Mouse (Mus musculus) embryonic facial prominence, embryonic 14.5 days (tissue): ENCODE data around the gene Eri3. TPM values are rescaled to one million over a fixed set of nuclear protein-coding genes. Genes with fewer than 3 reads are reported as not detected.
A peak's percentile ranks its signal among the peaks of the same experiment; 100 is the strongest.

Source experiments
- ATAC-seq: fragments of 200-750 bp; cut with Nextera tagmentation; 2 replicates; pipeline ENCODE4 v1.8.0; 2017; ENCODE audit warnings: low read depth, moderate number of reproducible peaks, moderate TSS enrichment
- DNase-seq: peaks from one replicate; pipeline ENCODE4 v3.0.0-alpha.2; 2015; ENCODE audit warnings: low spot score
- H3K27ac ChIP-seq: fragments of 300-500 bp; sonication (generic); replicated peaks from 2 replicates; pipeline ENCODE4 v1.5.1; 2014; ENCODE audit warnings: low read depth, mild to moderate bottlenecking, low read length, moderate library complexity
- H3K27me3 ChIP-seq: fragments of 300-500 bp; sonication (generic); replicated peaks from 2 replicates; pipeline ENCODE4 v1.6.1; 2014; ENCODE audit warnings: low read length; ENCODE audit not compliant: control insufficient read depth, insufficient read depth
- H3K36me3 ChIP-seq: fragments of 300-500 bp; sonication (generic); 2 replicates; pipeline ENCODE4 v1.6.1; 2014; ENCODE audit warnings: low read length, mixed read lengths; ENCODE audit not compliant: control insufficient read depth, insufficient read depth
- H3K4me1 ChIP-seq: fragments of 300-500 bp; sonication (generic); 2 replicates; pipeline ENCODE4 v1.6.1; 2014; ENCODE audit warnings: antibody characterized with exemption, low read length; ENCODE audit not compliant: control insufficient read depth, insufficient read depth
- H3K4me2 ChIP-seq: fragments of 300-500 bp; sonication (generic); 2 replicates; pipeline ENCODE4 v1.6.1; 2014; ENCODE audit warnings: low read depth, mild to moderate bottlenecking, low read length, moderate library complexity, mixed read lengths
- H3K4me3 ChIP-seq: fragments of 300-500 bp; sonication (generic); 2 replicates; pipeline ENCODE4 v1.5.1; 2014; ENCODE audit warnings: low read depth, mild to moderate bottlenecking, low read length
- H3K9ac ChIP-seq: fragments of 300-500 bp; sonication (generic); 2 replicates; pipeline ENCODE4 v1.6.1; 2014; ENCODE audit warnings: low read depth, mild to moderate bottlenecking, low read length, moderate library complexity, mixed read lengths
- H3K9me3 ChIP-seq: fragments of 300-500 bp; sonication (generic); 2 replicates; pipeline ENCODE4 v1.6.1; 2016; ENCODE audit warnings: low read length; ENCODE audit not compliant: control insufficient read depth
- WGBS: fragments of 180-500 bp; shearing (Covaris S2); extraction: QIAGEN DNeasy Blood & Tissue Kit; methylation state at CpG from one replicate; pipeline ENCODE4 v1.1.7; 2014; 5-methylcytosine and 5-hydroxymethylcytosine counted together
- polyA plus RNA-seq: library from polyadenylated mRNA; unstranded; fragments of >200 nt; fragmentation: Nextera tagmentation; extraction: Ambion mirVana; gene quantifications from 2 replicates; pipeline ENCODE4 v1.2.1, GENCODE M21; 2014

The Eri3 gene
- polyA plus RNA-seq, 1 experiment from 2014 or later = 154 TPM

- WGBS = 35% methylated on average over 5 of the region's 5 CpGs
- Histone ChIP-seq H3K4me3 (no peak overlapping the region), H3K4me1 (peaks cover 15% of the 10 kb centered on the region), H3K27me3 (no peaks in the 10 kb centered on the region), H3K4me2 (no peak overlapping the region), H3K36me3 (peaks cover 3% of the 10 kb centered on the region; the same call in 1 of the 2 replicates), H3K27ac (no peak overlapping the region), H3K9ac (no peak overlapping the region), H3K9me3 (no peaks in the 10 kb centered on the region)
- ATAC-seq = no peak
- no peak for DNase-seq
Measured at GRCm38 (mm10) chr4:117556372-117556771, 6.2 kb downstream of the Eri3 start.

DNA sequence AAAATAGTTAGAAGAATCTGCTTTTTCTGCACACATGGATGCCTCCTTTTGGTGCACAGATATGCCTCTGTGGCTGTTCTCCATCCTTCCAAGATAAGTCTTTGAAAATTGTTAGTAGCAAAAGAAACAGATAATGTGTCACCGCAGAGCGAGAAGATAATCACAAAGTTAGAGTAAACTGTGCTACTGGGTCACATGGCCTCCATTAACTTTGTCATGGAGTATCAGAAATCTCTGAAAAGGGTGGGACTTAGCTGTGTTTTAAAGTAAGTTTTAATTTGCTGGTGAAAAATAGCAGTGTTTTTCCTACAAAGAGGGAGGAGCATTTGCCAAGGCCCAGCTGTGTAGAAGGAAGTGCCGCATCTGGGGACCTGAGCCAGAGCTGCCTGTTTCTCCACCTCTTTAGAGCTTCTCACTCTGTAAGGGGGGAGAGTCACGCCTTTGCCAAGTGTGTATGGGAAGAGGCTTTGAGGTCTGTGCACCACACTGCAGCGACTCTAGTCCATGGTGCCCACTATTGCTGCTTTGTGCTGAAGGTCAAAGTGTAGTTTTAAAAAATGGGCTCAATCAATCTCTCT, 7.0 kb downstream of the Eri3 start:
- Histone ChIP-seq H3K27me3 (no peaks in the 10 kb centered on the region), H3K9me3 (no peaks in the 10 kb centered on the region), H3K4me2 (no peak overlapping the region), H3K36me3 (peaks cover 3% of the 10 kb centered on the region; the same call in 1 of the 2 replicates), H3K4me3 (no peak overlapping the region), H3K27ac (no peak overlapping the region), H3K9ac (no peak overlapping the region), H3K4me1 (peaks cover 8% of the 10 kb centered on the region; the same call in 1 of the 2 replicates)
- WGBS = 65% methylated on average over 5 of the region's 5 CpGs
- ATAC-seq (no peak), DNase-seq (no peak)

DNA sequence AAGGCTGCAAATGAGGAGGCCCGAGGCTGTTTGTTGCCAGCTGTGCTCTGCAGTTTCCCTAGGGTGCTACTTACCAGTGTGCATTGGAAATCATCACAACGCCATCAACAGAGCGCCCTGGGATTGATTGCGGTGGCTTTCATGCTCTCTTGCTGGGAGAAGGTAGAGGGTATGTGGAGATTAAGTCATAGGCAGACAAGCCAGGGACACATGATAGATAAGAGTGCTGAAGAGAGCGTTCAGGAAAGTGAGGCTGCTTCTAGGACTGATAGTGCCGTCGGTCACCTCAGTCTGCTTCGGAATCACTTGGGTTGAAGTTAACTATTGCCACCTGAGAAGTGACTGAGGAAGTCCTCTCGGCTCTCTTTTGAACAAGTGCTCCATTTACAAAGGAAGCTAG, 13.8 kb downstream of the Eri3 start:
- DNase-seq (no peak), ATAC-seq (no peak)
- no peaks in the 10 kb centered on the region for H3K4me1 ChIP-seq
- no peak overlapping the region for H3K9ac ChIP-seq
- H3K4me3 ChIP-seq = no peak overlapping the region
- no peaks in the 10 kb centered on the region for H3K9me3 ChIP-seq
- H3K4me2 ChIP-seq = no peak overlapping the region
- H3K27ac ChIP-seq = no peak overlapping the region
- H3K36me3 ChIP-seq = peaks cover 46% of the 10 kb centered on the region
- 80% methylated on average over 9 of the region's 9 CpGs for WGBS
- no peaks in the 10 kb centered on the region for H3K27me3 ChIP-seq

DNA sequence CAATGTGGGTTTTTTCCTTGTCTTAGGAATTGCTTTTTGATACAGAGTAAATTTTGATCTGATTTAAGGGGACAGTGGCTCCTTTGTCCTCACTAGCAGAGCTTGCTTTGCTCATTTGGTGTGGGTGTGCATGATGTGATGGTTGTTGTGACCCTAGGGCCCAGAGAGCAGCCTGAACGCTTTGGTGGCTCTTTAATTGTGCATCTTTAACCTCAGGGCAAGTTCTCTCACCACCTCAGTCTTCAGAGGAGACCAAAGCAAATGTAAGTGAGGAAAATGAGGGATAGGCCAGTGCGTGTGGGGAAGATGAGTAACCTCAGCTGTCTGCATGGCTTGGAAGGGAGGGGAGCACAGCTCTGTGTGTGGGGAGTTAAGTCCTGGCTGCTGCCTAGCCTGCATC, 18.7 kb downstream of the Eri3 start:
- ATAC-seq = no peak
- peaks cover 38% of the 10 kb centered on the region for H3K36me3 ChIP-seq
- WGBS = 41% methylated on average over 2 of the region's 2 CpGs

DNA sequence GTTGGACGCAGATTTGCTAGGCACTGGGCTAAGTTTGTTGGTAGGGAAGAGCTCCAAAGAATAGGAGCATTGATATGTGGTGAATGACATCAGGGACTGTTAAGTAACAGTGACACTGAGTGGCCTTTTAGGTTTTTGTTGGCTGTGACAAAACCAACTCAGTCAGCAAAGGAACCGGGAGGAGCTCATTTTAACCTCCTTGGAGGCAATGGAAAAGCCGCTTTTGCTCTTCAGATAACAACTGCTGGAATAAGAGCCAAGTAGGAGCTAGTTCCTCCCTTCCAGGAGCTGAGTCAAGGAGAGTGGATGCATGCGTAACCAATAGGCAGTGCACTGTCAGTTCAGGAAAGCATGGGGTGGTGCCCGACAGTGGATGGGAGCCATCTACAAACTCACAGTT, 20.8 kb downstream of the Eri3 start:
- H3K4me2 ChIP-seq = no peak overlapping the region
- no peak overlapping the region for H3K27ac ChIP-seq
- 67% methylated on average over 5 of the region's 5 CpGs for WGBS
- peaks cover 31% of the 10 kb centered on the region for H3K36me3 ChIP-seq
- DNase-seq (no peak), ATAC-seq (no peak)
- peaks cover 5% of the 10 kb centered on the region; the same call in 1 of the 2 replicates for H3K4me1 ChIP-seq
- no peak overlapping the region for H3K9ac ChIP-seq
- H3K27me3 ChIP-seq = no peaks in the 10 kb centered on the region
- H3K4me3 ChIP-seq = no peak overlapping the region
- no peaks in the 10 kb centered on the region for H3K9me3 ChIP-seq

More for the DNA sequence above, 18.7 kb downstream of the Eri3 start:
- no peak for DNase-seq
- H3K4me2 ChIP-seq = no peak overlapping the region
- H3K9me3 ChIP-seq = no peaks in the 10 kb centered on the region
- no peaks in the 10 kb centered on the region for H3K27me3 ChIP-seq
- no peak overlapping the region for H3K4me3 ChIP-seq
- no peak overlapping the region for H3K9ac ChIP-seq
- H3K27ac ChIP-seq = no peak overlapping the region
- peaks cover 5% of the 10 kb centered on the region; the same call in 1 of the 2 replicates for H3K4me1 ChIP-seq

GRCm38 (mm10) chr4:117577579-117577978, 27.4 kb downstream of the Eri3 start:
- no peak overlapping the region for H3K9ac ChIP-seq
- 67% methylated on average over 1 of the region's 1 CpGs for WGBS

GRCm38 (mm10) chr4:117581626-117582025, 31.5 kb downstream of the Eri3 start:
- Histone ChIP-seq H3K36me3 (peaks cover 55% of the 10 kb centered on the region), H3K27ac (no peak overlapping the region), H3K9me3 (no peaks in the 10 kb centered on the region), H3K4me2 (no peak overlapping the region), H3K9ac (no peak overlapping the region), H3K4me3 (no peak overlapping the region), H3K4me1 (peaks cover 14% of the 10 kb centered on the region; the same call in 1 of the 2 replicates), H3K27me3 (no peaks in the 10 kb centered on the region)
- ATAC-seq (no peak), DNase-seq (no peak)
- 75% methylated on average over 9 of the region's 9 CpGs for WGBS

More at GRCm38 (mm10) chr4:117577579-117577978, 27.4 kb downstream of the Eri3 start:
- DNase-seq (no peak), ATAC-seq (no peak)
- Histone ChIP-seq H3K27ac (no peak overlapping the region), H3K27me3 (no peaks in the 10 kb centered on the region), H3K4me1 (peaks cover 20% of the 10 kb centered on the region; the same call in 1 of the 2 replicates), H3K36me3 (peaks cover 31% of the 10 kb centered on the region), H3K9me3 (no peaks in the 10 kb centered on the region), H3K4me2 (no peak overlapping the region), H3K4me3 (no peak overlapping the region)

DNA sequence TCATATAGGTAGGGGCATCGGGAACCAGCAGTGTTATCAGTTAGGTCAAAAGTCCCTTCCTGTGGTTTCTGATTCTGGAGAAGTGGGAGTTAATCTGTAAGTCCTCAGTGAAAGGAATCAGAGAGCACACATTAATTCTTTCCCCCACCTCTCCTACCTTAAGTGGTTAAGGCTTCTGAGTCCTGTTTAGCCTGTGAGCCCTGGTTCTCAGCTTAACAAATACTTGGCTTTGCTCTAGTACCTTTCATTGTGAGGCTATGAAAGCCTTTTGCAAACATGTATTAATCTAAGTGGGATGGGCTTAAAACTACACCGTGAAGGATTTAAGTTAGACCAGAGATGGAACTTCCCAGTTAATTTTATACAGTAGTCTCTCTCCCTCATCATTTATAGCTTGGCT, 35.8 kb downstream of the Eri3 start:
- Histone ChIP-seq H3K27me3 (no peaks in the 10 kb centered on the region), H3K4me2 (no peak overlapping the region), H3K36me3 (peaks cover 83% of the 10 kb centered on the region), H3K27ac (no peak overlapping the region), H3K9me3 (no peaks in the 10 kb centered on the region), H3K9ac (no peak overlapping the region), H3K4me3 (no peak overlapping the region), H3K4me1 (no peaks in the 10 kb centered on the region)
- 87% methylated on average over 2 of the region's 2 CpGs for WGBS
- no peak for DNase-seq
- no peak for ATAC-seq

- ATAC-seq = peak; percentile 51; the same call in 1 of the 2 replicates
- Histone ChIP-seq H3K4me3 (no peak overlapping the region), H3K4me2 (no peak overlapping the region), H3K27me3 (no peaks in the 10 kb centered on the region), H3K27ac (no peak overlapping the region), H3K36me3 (peaks cover 85% of the 10 kb centered on the region), H3K9me3 (no peaks in the 10 kb centered on the region), H3K4me1 (no peaks in the 10 kb centered on the region), H3K9ac (no peak overlapping the region)
- WGBS = 42% methylated on average over 4 of the region's 4 CpGs
- DNase-seq = no peak
Measured at GRCm38 (mm10) chr4:117587447-117587846, 37.3 kb downstream of the Eri3 start.
